In the genomic region with DNA sequence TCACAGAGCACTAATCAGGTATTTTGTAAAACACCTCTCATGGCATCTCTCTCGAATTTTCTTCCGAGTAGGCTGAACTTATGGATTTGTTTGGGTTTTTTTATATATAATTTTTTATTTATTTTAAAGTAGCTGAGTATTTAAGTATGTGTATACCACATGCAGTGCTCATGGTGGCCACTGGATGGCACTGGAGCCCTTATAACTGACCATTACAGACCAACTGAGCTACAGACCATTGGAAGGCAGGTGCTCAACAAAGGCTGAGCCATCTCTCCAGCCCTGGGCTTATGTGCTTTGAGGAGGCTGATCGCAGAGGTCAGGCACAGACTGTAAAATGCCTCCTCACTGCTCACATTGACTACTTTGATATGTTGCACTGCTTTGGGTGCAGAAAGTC, we compare ENCODE assay signal across 9 mouse cellular contexts. TPM values are rescaled to one million over a fixed set of nuclear protein-coding genes. Genes with fewer than 3 reads are reported as not detected.
DNase-seq lines count a peak whose midpoint lies in the region; ATAC-seq lines count a peak whose summit lies in the region.
"Had no signal": no experiment of that assay in that cellular context is flagged by ENCODE, and none has a peak within 500 bp of the region (broad histone marks: within the 10 kb centered on the region; RNA-seq: fewer than 3 reads in every experiment).

No protein-coding gene starts in this region.

- H3K27me3 ChIP-seq in neural tube, embryonic 15.5 days (replicated peaks) = no peaks in the 10 kb centered on the region
- no peaks in the 10 kb centered on the region for H3K27me3 ChIP-seq in limb, embryonic 10.5 days (ENCODE audit: low read depth, poor library complexity, severe bottlenecking)
- H3K27me3 ChIP-seq: hindbrain, embryonic 15.5 days had no signal

- WGBS in neural tube, embryonic 15.5 days = 49% methylated on average over 3 of the region's 3 CpGs
- WGBS in limb, embryonic 10.5 days = 65% methylated on average over 3 of the region's 3 CpGs

- no peak overlapping the region for H3K27ac ChIP-seq in neural tube, embryonic 15.5 days (replicated peaks)
- no peak overlapping the region for H3K27ac ChIP-seq in limb, embryonic 10.5 days
- H3K27ac ChIP-seq: hindbrain, embryonic 15.5 days had no signal

- no peak overlapping the region for H3K4me3 ChIP-seq in neural tube, embryonic 15.5 days (replicated peaks)
- no peak overlapping the region for H3K4me3 ChIP-seq in limb, embryonic 10.5 days
- H3K4me3 ChIP-seq: hindbrain, embryonic 15.5 days had no signal

- H3K4me2 ChIP-seq in neural tube, embryonic 15.5 days = no peak overlapping the region
- H3K4me2 ChIP-seq: hindbrain, embryonic 15.5 days had no signal

- DNase-seq in neural tube, embryonic 10.5 days (ENCODE audit: extremely low spot score, low spot score) = peak; percentile 45
- peak; percentile 77 for DNase-seq in brain, adult 2 months (ENCODE audit: low read depth, low spot score)
- peak; percentile 72 for DNase-seq in forelimb bud, embryonic 11.5 days (ENCODE audit: low read depth, low spot score)
- DNase-seq in limb, embryonic 10.5 days (ENCODE audit: low spot score) = peak; percentile 68
- peak; percentile 77 to 85 for DNase-seq in thymus, postnatal 10 days (ENCODE audit: low spot score in 2 of 2)

- no peak for ATAC-seq in neural tube, embryonic 15.5 days (ENCODE audit: low FRiP score)
- ATAC-seq in inflammation-experienced regulatory T-cells, adult 6 months = peak; percentile 61
- ATAC-seq in neutrophil, adult 5-6 weeks (ENCODE audit: extremely low read depth, insufficient number of reproducible peaks, low FRiP score, poor library complexity, severe bottlenecking) = peak; percentile 87

- no peaks in the 10 kb centered on the region for H3K4me1 ChIP-seq in neural tube, embryonic 15.5 days
- H3K4me1 ChIP-seq in limb, embryonic 10.5 days = 0 out of 2 replicates have a peak, but pooled peaks cover 3% of the 10 kb centered on the region
- H3K4me1 ChIP-seq: hindbrain, embryonic 15.5 days had no signal

- H3K36me3 ChIP-seq in neural tube, embryonic 15.5 days = no peaks in the 10 kb centered on the region
- H3K36me3 ChIP-seq in limb, embryonic 10.5 days = no peaks in the 10 kb centered on the region
- H3K36me3 ChIP-seq: hindbrain, embryonic 15.5 days had no signal

- no peak overlapping the region for H3K9ac ChIP-seq in neural tube, embryonic 15.5 days (replicated peaks)
- H3K9ac ChIP-seq: hindbrain, embryonic 15.5 days had no signal

- no peaks in the 10 kb centered on the region for H3K9me3 ChIP-seq in neural tube, embryonic 15.5 days (replicated peaks)
- no peaks in the 10 kb centered on the region for H3K9me3 ChIP-seq in limb, embryonic 10.5 days (replicated peaks)
- H3K9me3 ChIP-seq: hindbrain, embryonic 15.5 days had no signal

RNA-seq across cellular contexts. Expression of gene Capn3, which starts 22.8 kb away (rescaled TPM):
- polyA plus RNA-seq in neural tube, embryonic 15.5 days (2015; fragmentation: Nextera tagmentation; extraction: Ambion mirVana) = 1.3 and 2.2 TPM in 2 replicates
- polyA plus RNA-seq in inflammation-experienced regulatory T-cells, adult 6 months (2017; shearing (Covaris generic)) = 10 to 100 TPM in 2 of 3 experiments, 1 to 10 TPM in 1; 2.8 to 42.7 (median 37.9) TPM
- polyA plus RNA-seq in limb, embryonic 10.5 days (2016; fragmentation: Nextera tagmentation; extraction: Ambion mirVana) = 0.30 and 0.58 TPM in 2 replicates
- 2.8 and 5.0 TPM in 2 replicates for total RNA-seq in neutrophil, adult 5-6 weeks (2017)
